Mouse (Mus musculus): Measurements from ENCODE around the gene Slc8a3.
"Not testable (repeated sequence)": the region's sequence is repeated elsewhere in the genome, so short reads cannot be mapped to it uniquely, and the experiment has no call there.

Slc8a3 gene

DNA sequence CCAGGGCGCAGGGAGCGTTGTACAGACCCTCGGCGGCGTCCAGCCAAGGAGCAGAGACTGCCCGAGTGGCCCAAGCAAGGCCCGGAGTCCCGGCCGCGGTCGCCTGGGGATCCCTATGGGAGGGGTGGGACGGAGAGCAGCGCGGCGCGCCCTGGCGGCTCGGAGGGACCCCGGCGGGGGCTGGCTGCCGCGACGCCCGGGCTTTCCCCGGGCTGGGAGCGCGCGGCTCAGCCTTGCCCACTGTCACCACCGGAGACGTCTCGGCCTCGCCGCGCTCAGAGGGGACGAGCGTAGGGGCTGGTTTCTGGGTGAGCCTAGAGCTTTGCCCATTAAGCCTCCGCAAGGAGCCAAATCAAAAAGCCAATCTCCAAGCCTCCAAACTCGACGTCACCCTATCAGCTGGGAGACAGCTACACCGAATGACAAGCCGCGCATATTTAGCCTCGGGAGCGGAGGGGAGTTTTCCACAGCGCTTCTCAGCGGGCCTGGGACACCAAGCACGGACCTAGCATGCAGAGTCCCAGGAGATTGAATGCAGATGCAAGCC, at the start of gene Slc8a3:
Gene Slc8a3 (minus strand): TSS at position 306 of the 547 bp plus-strand sequence.
- DNase-seq (ENCODE audit: low read depth): no peak

DNA sequence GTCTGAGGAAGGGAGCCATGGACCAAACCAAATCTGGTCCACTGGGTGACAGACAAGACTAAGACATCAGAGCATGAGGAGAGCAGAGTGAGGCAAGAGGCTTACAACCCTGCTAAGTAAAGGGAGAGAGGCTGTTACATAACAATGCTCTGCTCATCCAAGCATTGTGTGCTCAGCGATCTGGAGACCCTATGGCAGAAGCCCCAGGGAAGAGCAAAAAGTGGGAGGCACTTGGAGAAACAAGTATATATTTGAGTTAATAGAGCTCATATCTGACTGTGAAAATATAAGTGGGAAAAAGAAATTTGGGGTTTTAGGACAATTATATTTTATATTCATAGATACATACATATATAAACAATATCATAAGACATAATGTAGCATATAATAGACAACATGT, 46.4 kb upstream of the Slc8a3 start, which contains the start of gene Gm4787:
Gene Gm4787 (minus strand): TSS at position 101 of the 400 bp plus-strand sequence.
- DNase-seq (ENCODE audit: low read depth): not testable (repeated sequence)

- no peak for DNase-seq (ENCODE audit: low read depth)
Observed at GRCm38 (mm10) chr12:81333841-81334240, 861 bp upstream of the Slc8a3 start.

GRCm38 (mm10) chr12:81331937-81332874, 774 bp downstream of the Slc8a3 start:
- DNase-seq (ENCODE audit: low read depth): no peak

- DNase-seq (ENCODE audit: low read depth): no peak
Observed at GRCm38 (mm10) chr12:81331046-81331638, 1.8 kb downstream of the Slc8a3 start.

DNA sequence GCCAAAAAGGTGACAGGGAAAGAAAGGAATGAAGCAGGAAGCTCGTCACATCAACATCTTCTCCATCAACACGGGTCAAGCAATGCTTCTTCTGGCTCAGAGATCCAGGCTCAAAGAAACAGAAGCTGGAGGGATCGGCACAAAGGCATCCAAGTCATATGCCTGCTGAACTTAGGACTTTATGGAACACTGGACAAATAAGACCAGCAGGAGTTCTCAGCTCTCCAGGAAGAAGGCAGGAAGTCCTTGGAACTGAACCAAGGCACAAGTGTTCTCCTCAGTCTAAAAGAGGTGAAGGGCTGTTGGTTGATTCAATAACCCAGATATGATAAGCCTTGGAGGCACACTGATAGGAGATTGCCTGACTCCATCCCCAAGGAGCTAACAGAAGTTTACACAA, 8.0 kb downstream of the Slc8a3 start:
- no peak for DNase-seq (ENCODE audit: low read depth)

DNA sequence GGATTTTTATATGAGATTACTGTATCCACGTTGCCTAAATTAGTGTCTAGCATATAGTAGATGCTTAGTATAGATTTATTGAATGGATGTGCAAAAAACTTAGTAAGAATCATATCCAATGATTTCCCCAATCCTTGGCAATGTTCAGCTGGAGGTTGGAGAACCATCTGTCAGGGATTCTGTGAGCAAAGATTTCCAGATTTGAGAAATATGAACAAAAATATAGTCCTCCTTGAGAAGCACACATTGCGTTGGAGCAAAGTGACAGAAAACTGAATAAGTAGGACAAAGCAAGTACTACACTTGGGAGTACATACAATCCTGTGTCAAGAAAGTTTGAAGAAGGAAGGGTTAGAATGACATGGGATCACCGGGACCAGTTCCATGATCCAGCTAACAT, 8.9 kb downstream of the Slc8a3 start:
- DNase-seq (ENCODE audit: low read depth): no peak

GRCm38 (mm10) chr12:81321021-81321420, 12.0 kb downstream of the Slc8a3 start:
- DNase-seq (ENCODE audit: low read depth): no peak

- no peak for DNase-seq (ENCODE audit: low read depth)
Observed at GRCm38 (mm10) chr12:81317811-81318210, 15.2 kb downstream of the Slc8a3 start.

DNA sequence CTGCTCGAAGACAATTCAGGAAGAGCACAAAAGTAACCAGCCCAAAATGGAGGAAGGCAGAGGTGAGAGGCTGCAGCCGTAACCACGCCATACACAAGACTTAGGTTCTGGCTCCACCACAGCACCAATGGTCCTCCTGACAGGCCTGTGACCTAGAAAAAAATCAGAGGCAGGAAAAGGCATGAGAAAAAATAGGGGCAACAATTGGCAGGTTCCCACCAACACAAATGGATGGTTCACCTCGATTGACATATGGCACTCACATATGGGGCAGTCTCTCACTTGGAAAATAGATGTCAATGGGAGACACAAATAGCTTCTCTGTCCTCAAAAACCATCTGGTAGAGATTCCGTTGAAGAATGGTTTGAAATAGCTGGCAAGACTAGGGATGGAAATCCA, 17.0 kb downstream of the Slc8a3 start:
- DNase-seq (ENCODE audit: low read depth): no peak

- DNase-seq (ENCODE audit: low read depth): no peak
Observed at GRCm38 (mm10) chr12:81303626-81304025, 29.4 kb downstream of the Slc8a3 start.

GRCm38 (mm10) chr12:81294613-81295012, 38.4 kb downstream of the Slc8a3 start:
- DNase-seq (ENCODE audit: low read depth): no peak

DNA sequence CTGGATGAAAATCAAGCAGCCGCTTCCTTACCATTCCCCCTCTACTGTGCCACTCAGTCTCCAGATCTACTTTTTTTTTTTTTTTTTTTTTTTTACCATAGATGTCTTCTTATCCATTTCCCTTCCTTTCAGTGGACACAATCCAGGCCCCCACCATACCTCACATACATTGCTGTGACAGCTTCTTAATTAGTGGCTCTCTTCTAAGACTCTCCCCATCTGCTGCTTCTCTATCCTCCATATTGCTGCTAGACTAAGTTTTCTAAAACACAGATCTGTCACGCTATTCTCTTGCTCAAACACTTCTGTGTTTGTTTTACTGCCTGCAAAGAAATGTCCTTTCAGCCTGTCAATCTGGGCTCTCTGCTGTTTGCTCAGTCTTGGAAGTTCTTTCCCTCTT, 54.9 kb downstream of the Slc8a3 start:
- DNase-seq (ENCODE audit: low read depth): no peak

DNA sequence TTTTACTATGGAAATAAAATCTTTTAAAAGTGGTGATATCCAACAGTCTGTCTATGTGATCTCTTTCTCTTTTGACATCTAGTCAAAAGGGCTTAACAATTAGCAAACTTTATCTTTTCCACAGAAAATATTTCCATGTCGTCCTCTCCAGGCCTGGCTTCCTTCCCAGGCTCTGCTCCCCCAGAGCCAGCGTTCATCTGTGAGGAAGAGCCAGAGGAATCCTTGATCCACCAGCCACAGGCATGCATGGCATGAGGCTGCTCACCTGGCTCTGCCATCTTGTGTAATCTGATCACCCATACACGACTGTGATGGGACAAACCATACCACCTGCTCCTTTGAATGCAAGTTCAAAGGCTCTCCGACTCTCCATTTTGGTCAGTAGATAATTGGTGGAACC, 58.4 kb downstream of the Slc8a3 start:
- DNase-seq (ENCODE audit: low read depth): no peak

DNA sequence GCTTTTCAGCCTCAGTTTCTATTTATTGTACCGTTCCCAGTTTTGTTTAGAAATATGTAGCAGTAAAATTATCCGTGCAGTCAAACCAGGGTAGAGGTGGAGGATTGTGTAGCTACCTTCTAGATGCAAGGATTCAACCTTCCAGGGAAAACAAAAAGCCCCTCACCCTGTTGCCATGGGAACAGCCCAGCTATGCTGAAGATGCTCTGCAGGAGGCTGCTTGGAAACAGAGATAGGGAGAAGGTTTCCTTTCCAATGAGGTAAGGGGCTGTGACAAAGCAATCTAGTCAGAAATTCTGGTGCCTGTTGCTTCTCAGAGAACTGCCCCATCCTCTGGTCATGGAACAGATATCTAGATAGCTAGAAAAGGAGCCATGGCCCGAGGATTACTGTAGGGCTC, 59.6 kb downstream of the Slc8a3 start:
- DNase-seq (ENCODE audit: low read depth): no peak

- no peak for DNase-seq (ENCODE audit: low read depth)
Observed at GRCm38 (mm10) chr12:81269246-81269645, 63.7 kb downstream of the Slc8a3 start.

- no peak for DNase-seq (ENCODE audit: low read depth)
Observed at GRCm38 (mm10) chr12:81262821-81263220, 70.2 kb downstream of the Slc8a3 start.

DNA sequence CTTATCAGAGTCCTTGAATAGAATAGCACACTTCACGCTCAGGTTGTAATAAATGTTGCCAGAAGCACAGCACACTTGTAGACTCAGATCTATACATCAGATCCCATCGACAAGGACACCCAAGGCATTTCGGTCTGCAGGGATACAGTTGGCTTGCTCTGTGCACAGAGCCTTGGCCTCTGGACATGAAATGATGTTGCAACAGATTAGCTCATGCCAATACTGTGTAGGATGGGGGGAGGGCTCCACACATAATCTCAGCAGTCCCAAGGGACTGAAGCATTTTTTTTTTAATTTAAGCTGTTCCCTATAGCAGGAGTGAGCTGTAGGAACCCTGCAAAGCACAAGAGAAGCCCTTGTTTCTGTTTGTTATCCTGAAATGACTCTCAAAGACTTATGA, 74.8 kb downstream of the Slc8a3 start:
- DNase-seq (ENCODE audit: low read depth): no peak

DNA sequence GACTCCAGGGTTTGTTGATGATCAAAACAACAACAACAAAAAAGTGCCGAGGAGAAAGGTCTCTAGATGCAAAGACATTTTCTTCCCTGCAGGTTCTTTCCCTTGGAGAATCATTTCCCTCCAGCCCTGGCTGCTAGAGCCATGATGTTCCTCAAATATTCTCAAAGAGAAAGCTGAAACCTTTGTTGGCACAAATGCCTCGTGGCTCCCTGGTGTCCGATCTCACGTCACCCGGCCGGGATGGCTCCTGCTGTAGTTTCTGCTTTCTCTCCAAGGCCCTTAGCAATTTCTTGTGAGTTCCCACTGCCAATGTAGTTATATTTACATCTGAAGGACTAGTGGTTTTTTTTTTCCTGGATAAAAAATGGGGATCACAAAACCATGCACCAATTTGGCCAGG, 87.6 kb downstream of the Slc8a3 start:
- no peak for DNase-seq (ENCODE audit: low read depth)

GRCm38 (mm10) chr12:81244954-81245353, 88.0 kb downstream of the Slc8a3 start:
- no peak for DNase-seq (ENCODE audit: low read depth)

DNA sequence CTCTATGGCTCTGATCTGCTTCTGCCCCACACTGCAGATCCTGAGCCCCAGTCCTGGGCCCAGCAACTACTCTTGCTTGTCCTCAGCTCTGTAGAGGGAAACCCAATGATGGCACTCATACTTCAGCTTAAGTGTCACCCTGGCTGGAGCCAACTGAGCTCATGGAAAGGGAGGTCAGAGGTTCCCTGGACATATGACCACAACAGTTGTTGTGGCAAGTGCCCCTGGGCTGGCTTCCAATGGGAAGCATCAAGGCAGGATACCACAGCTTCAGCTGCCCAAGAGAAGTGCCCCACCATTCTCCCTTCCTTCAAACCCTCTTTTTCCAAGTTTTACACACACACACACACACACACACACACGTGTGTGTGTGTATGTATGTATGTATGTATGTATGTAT, 88.5 kb downstream of the Slc8a3 start:
- DNase-seq (ENCODE audit: low read depth): no peak

- DNase-seq (ENCODE audit: low read depth): no peak
Observed at GRCm38 (mm10) chr12:81241676-81242075, 91.3 kb downstream of the Slc8a3 start.

DNA sequence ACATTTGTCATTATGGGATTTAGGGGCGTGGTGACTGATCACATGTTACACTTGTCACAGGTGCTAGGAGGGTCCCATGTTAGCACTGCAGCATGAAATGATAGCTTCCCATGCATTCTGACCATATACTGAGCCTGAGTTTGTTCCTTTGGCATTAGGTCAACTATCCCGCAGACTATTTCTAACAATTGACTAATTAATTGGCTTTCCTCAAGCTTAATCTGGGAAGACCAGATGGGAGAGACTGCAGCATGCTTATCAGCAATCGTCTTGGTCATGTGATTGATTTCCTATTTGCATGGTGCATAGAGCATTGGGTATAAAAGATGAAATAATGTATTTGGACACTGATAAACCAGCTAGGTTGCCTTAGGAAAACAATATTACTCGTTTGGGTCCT, 91.9 kb downstream of the Slc8a3 start:
- no peak for DNase-seq (ENCODE audit: low read depth)

Data from fibroblast of lung, adult 2 months (primary cell).